Mouse (Mus musculus) CD8-positive naive resting alpha-beta T cell, adult 2 months (primary cell): ENCODE results near the gene Kdm2a.
"Not testable (repeated sequence)": the region's sequence is repeated elsewhere in the genome, so short reads cannot be mapped to it uniquely, and the experiment has no call there.

Experiments
- DNase-seq, 2 experiments: peaks; one replicate each; pipeline ENCODE4 v3.0.0; 2022; ENCODE audit warnings: low read depth in 2 of 2, low spot score in 2 of 2

Gene Kdm2a

GRCm38 (mm10) chr19:4417183-4417582, 19.1 kb upstream of the Kdm2a start:
- peak; percentile 54 to 62 for DNase-seq

- DNase-seq: no peak
These were observed 16.5 kb upstream of the Kdm2a start for GRCm38 (mm10) chr19:4414631-4415030.

- DNase-seq: no peak
These were observed 11.0 kb upstream of the Kdm2a start for GRCm38 (mm10) chr19:4409062-4409461.

DNA sequence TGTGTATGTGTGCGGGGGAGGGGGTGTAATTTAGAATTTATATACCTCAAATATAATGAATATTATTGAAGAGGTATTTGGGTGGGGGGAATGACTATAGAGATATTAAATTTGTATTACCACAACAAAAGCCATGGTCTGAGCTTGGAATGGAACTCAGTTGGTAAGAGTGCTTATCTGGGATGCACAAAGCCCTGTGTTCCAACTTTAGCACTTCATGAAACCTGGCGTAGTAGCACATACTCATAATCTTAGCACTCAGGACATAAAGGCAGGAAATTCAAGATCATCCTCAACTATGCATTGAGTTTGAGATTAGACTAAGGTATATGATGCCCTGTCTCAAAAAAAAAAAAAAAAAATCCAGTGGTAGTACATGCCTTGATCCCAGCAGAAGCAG, 6.8 kb upstream of the Kdm2a start:
- DNase-seq: no peak

DNA sequence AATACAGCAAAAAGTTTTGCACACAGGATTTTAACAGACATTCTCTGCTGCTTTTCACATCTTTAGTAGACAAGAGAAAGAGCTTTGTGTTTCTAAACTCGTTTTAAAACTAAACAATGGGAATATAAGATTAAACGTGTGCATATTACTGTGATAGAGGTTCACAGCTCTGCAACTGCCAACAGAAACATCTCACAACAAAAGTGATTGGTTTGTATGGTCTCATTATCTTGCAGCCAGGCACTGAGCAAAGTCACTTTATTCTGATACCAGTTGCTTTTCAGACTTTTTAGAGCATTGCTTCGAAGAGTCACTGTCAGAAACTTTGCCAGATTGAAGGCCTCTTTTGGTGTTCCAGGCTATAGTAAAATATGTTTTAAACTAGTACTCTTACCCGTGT, 874 bp upstream of the Kdm2a start:
- DNase-seq: no peak

- no peak for DNase-seq
These were observed 504 bp upstream of the Kdm2a start for GRCm38 (mm10) chr19:4398630-4398948.

DNA sequence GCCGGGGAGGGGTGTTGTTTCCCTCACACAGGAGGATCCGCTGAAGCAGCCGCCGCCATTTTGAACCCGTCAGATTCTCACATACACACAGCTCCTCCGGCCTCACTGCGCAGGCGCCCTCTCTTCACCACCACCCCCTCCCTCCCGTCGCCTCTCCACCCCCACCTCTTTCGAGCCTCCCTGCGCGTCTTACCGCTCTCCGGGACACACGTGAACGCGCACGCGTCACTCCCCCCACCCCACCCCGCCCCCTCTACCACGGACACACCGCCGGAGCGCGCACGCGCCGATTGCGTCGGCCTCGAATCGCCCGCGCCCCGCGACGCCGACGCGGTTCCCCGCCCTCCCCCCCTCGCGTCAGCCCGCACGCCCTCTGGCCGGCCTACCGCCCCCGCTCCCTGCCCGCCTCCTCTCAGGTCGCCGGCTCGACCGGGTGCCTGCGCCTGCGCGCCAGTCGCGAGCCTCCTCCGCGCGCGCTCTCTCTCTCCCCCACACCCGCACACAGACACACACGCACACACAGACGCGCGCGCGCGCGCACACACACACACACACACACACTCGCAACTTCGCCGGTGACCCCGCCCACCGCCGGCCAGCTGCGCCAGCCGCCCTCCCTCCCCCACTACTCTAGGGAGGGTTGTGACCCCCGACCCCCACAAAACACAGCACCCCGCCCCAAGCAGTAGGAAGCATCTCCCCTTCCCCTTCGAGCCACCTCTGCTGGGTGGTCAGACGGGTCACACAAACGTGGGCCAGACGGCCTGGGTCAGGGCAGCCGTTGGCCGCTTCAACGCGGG, 887 bp downstream of the Kdm2a start:
- peak; percentile 93 to 94 for DNase-seq

DNA sequence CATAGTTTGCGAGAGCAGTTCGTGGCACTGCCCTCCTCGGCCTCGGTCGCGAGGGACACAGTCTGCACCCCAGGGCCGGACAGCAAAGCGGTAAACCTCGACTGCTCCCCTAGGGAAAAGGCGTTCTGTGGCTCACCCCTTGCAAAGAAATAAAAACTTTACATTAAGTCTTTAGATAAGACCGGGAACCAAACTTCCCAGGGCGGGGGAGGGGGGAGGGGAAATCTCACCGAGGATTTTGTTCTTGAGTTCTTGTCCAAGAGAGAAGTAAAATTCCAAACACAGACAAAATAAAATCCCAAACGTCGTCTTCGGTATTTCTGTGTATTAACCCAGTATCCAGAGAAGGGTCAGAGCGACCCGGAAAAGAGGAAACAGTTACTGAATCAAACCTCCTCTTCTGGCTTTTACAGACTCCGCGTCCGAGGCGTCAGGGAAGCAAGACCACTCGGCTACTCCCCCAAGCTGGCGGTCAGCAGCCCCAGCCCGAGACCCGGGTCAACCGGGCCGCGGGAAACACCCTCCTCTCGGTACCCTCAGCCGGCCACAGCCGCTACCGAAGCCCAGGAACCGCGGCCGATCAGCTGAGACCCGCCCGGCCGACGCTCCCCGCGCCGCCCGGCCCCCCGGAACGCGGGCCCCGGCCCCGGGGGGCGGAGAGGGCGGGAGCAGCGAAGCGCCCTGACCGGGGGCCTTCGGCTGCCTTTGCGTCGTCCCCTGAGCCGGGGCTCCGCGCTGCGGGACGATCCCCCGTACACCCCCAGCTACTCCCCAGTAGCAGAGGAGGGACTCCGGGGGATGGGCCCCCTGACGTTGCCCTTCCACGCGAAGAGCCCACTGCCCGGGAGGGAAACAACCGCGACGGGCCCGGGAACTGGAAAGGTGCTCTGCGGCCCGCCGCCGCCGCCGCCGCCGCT, 1.7 kb downstream of the Kdm2a start:
- DNase-seq: peak; percentile 6 to 8

DNA sequence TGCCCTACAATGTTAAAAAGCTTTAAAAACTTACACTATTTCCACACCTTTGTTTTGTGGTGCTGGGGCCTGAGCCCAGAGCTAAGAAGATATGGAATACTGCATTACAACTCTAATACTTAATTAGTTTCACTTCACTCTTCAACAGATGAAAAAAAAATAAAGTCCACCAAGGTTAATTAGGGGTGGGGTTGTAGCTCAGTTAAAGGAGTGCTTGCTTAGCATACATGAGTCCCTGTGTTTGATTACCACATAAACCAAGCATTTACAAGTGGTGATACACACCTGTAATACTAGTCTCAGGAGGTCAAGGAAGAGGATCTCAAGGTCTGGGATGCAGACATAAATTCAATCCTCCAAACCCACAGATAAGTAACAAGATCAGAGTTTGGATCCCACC, 10.8 kb downstream of the Kdm2a start:
- DNase-seq: no peak

- DNase-seq: no peak
These were observed 13.1 kb downstream of the Kdm2a start for GRCm38 (mm10) chr19:4385026-4385425.

DNA sequence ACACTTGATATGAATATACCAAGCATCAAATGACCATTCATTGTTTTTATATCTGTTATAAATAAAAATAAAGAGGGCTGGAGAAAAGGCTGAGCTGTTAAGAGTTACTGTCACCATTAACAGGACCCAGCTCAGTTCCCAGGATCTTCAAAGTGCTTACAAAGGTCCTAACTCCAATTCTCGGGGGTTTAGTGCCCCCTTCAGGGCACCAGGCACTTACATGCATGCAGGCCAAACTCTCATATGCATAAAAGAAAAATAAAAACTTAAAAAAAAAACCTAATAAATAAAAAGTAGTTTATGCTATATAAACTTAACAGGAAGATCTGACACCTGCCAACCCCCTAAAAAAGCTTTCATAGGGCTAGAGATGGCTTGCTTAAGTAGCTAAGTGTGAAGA, 13.8 kb downstream of the Kdm2a start:
- no peak for DNase-seq

DNA sequence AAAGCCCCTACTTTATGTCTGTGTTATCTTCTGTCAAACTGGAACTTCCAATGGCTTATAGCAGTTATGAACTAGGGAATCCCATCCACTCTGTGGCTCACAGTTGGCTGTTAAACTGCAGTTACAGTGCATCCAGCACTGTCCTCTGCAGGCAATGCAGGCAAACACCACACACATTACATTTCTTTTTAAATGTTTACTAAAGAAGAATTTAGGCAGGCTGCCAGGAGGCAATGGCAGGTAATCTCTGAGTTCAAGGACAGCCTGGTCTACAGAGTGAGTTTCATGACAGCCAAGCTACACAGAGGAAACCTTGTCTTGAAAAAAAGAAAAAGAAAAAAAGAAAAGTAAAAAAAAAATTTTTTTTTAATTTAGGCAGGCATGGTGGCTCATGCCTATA, 14.8 kb downstream of the Kdm2a start:
- DNase-seq: no peak

DNA sequence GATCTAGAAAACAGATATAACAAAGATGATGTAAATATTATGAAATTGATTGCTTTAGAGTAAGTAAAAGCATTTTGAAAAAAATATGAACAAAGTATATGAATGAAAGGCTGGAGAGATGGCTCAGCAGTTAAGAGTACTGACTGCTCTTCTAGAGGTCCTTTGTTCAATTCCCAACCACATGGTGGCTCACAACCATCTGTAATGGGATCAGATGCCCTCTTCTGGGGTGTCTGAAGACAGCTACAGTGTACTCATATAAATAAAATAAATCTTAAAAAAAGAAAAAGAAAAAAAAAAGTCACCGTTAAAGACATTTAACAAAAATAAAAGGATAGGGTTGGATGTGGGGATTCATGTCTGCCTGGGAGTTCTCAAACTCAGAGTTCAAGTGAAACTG, 15.8 kb downstream of the Kdm2a start:
- not testable (repeated sequence) for DNase-seq

DNA sequence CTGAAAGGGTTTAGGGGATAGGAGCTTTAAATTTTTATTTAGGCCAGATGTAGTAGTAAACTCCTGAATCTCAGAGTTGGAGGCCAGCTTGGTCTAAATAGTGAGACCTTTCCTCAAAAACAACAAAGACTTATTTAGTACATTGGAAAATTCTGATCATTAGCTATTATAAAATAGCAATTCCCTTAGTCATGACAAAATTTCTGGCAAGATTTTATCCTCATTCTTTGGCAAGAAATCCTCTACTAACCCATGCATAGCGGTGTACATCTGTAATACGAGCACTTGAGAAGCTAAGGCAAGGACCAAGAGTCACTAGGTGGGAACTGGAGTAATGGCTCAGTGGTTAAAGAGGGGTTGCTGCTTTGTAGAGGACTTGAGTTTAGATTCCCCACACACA, 27.4 kb downstream of the Kdm2a start:
- DNase-seq: no peak

DNA sequence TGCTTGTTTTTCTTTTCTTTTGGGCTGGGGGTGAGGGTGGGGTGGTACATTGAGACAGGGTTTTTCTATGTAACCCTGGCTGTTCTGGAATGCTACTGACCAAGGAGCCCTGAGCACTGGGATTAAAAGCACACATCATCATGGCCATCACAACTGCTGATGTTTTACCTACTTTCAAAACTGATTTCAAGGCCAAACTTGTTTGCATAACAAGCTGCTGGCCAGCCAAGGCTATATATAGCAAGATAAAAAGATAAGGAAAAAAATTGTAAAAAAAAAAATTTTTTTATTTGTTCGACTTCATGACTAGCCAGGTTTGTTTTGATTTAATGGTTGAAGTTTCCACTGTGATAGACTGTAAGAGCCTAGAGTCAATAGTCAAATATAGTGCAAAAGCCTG, 27.8 kb downstream of the Kdm2a start:
- DNase-seq: no peak

GRCm38 (mm10) chr19:4349455-4349854, 48.6 kb downstream of the Kdm2a start:
- DNase-seq: no peak

- no peak for DNase-seq
These were observed 51.6 kb downstream of the Kdm2a start for GRCm38 (mm10) chr19:4346479-4346878.

DNA sequence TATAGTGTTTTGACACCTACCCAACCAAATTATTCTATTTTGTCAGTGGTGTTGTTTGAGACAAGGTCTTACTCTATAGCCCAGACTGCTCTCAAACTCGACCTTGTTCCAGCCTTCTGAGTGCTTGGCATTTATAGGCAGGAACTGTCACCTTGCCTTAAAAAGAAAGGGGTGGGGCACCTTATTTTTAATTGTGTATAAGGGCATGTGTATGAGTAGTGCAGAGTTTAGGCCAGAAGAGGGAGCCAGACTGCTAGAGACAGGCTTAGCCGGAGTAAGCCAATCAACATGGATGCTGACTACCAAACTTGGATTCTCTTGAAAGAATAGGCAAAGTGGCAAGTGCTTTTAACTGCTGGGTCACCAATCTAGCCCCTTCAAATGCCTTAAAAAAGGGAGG, 59.9 kb downstream of the Kdm2a start:
- peak; percentile 65 to 81 for DNase-seq

DNA sequence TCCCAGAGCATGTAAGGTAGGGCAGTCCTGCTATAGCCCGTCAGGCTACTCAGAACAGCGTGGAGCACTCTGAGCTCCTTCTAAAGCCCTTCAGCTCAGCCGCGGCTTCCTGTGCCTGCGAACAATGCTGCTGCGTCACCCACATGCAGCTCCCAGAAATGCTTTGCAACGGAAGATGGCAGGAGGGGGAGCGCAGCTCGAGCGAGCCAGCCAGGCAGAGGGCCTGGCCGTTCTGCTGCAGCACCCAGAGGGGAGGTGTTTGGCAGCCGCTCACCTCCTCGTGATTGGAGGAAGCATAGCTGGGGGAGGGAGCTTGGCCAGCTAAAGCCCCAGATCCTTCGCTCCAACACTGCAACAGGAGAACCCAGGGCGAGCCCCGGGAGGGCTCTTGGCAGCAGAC, 64.3 kb downstream of the Kdm2a start:
- DNase-seq: peak; percentile 77 to 82

GRCm38 (mm10) chr19:4333100-4333775, 64.8 kb downstream of the Kdm2a start:
- peak in 1 of 2 experiments; percentile 13 for DNase-seq

DNA sequence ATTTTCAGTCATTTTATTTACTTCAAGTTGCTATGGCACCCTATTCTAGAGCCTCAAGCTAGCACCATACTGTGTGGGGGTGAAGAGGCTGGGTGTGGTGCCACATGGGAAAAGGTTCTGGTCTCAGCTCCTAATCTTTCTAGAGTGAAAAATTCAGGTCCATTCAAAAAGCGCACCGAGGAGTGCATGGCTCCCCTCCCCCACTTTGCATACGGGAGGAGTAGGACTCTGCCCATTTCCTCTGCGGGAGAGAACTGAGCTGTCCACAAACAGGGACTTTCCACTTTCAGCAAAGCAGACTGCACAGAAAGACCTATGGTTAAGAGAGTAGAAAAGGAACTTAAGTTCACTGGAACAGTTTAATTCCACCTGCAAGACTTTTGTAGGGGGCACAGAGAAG, 65.4 kb downstream of the Kdm2a start:
- DNase-seq: peak; percentile 44 to 60

DNA sequence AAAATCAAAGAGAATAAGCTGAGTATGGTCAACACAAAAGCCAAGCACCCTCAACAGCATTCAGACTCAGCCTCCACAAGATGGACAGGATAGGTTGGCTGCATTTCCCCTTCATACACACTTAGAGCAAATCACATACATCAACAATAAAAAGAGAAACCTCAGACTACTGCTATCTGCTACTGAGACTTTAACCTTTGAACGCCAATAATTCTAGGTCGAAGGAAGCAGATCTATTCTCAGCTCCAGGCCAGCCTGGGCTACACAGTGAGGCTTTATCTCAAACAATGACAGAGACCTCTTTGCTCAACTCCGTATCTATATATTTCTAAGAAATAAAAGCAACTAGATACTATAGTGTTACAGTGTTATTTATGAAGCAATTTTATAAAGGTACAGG, 66.8 kb downstream of the Kdm2a start:
- DNase-seq: no peak
